8 mouse cellular contexts compared by ENCODE assay signal in the genomic region with DNA sequence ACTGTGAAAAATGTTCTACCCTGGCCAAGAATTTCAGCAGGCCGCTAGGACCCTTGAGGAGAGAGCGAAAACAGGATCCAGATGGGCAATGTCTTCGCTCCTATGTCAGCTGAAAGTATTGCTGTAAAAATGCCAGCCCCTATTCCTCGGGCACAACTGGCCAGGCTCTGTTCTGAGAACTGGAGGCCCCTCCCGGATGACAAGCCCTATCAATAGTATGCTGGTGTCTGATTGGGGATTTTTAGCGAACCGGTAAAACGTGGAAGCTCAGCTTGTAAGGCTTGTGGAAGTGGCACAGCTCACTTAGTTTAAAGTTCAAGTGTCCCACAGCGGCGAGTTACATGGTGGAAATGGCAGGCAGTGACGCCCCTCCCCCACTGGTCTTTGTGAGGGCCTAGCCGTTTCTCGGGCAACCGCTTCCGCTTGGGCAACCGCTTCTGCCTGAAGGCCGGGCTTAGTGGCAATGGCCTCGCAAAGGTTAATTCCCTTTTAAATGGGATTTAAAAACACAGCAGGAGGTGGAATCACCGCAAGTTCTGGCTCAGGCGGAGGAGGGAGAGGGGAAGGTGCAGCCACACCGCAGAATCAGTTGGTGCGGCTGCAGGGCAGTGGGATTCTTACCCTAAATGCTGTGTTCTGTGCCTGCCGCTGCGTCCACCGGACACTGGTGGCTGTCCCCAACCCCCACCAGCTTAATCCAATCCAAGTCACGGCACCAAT. TPM values are rescaled to one million over a fixed set of nuclear protein-coding genes. Genes with fewer than 3 reads are reported as not detected.
DNase-seq lines count a peak whose midpoint lies in the region; ATAC-seq lines count a peak whose summit lies in the region.

No protein-coding gene starts in this region.

- H3K36me3 ChIP-seq in intestine, embryonic 15.5 days, result no peaks in the 10 kb centered on the region
- H3K36me3 ChIP-seq in megakaryocyte, embryonic 14.5 days (replicated peaks; ENCODE audit: low read length), result no peaks in the 10 kb centered on the region

- ATAC-seq in intestine, embryonic 15.5 days, result peak; percentile 94

- H3K9ac ChIP-seq in intestine, embryonic 15.5 days, result peak overlapping the region; percentile 30; the same call in 1 of the 2 replicates

- H3K27ac ChIP-seq in intestine, embryonic 15.5 days, result no peak overlapping the region

- peak; percentile 91 for DNase-seq in adrenal gland, postnatal 10 days
- peak; percentile 96 for DNase-seq in embryo, embryonic 10.5 days (ENCODE audit: low spot score)
- peak; percentile 29 to 82 for DNase-seq in gastrocnemius, postnatal 4 days (ENCODE audit: low spot score in 2 of 2)
- DNase-seq in left cerebral cortex, postnatal 10 days (ENCODE audit: extremely low spot score in 1 of 2, low spot score in 2 of 2), result peak; percentile 78 to 92
- peak; percentile 74 for DNase-seq in right cerebral cortex, adult 18-20 months
- peak; percentile 38 for DNase-seq in urinary bladder, adult 2 months (ENCODE audit: low spot score)

- no peaks in the 10 kb centered on the region for H3K9me3 ChIP-seq in intestine, embryonic 15.5 days
- H3K9me3 ChIP-seq in megakaryocyte, embryonic 14.5 days, result peaks cover 10% of the 10 kb centered on the region; the same call in 1 of the 2 replicates

- H3K4me2 ChIP-seq in intestine, embryonic 15.5 days (replicated peaks), result peak overlapping the region; percentile 66

- intact Hi-C loops in left cerebral cortex, postnatal 10 days (cut with DNase I), result no loop called here

- H3K4me1 ChIP-seq in intestine, embryonic 15.5 days (replicated peaks), result 0 out of 2 replicates have a peak, but pooled peaks cover 2% of the 10 kb centered on the region
- peaks cover 7% of the 10 kb centered on the region for H3K4me1 ChIP-seq in megakaryocyte, embryonic 14.5 days

- H3K27me3 ChIP-seq in intestine, embryonic 15.5 days (replicated peaks), result no peaks in the 10 kb centered on the region
- no peaks in the 10 kb centered on the region for H3K27me3 ChIP-seq in megakaryocyte, embryonic 14.5 days (replicated peaks)

- H3K4me3 ChIP-seq in intestine, embryonic 15.5 days (replicated peaks), result peak overlapping the region; percentile 27
- peak overlapping the region; percentile 82 for H3K4me3 ChIP-seq in megakaryocyte, embryonic 14.5 days (replicated peaks)

- 16% methylated on average over 26 of the region's 26 CpGs for WGBS in intestine, embryonic 15.5 days

RNA-seq across cellular contexts. Expression of gene Gm6685, which starts 25.7 kb away (rescaled TPM):
- total RNA-seq in adrenal gland, postnatal 10 days (2021), result 1 to 10 TPM; 4.2 to 7.3 TPM
- total RNA-seq in gastrocnemius, postnatal 4 days (2021), result 1 to 10 TPM; 3.4 to 3.5 TPM
- 0.34 TPM in 1 of 2 replicates, not detected in the other for polyA plus RNA-seq in intestine, embryonic 15.5 days (2015; fragmentation: Nextera tagmentation; extraction: Ambion mirVana)
- 1 to 10 TPM; 2.6 to 5.6 TPM for total RNA-seq in left cerebral cortex, postnatal 10 days (2021)
- polyA plus RNA-seq in megakaryocyte, embryonic 14.5 days (2012; ENCODE audit: insufficient read depth, low replicate concordance), result 0.97 TPM in 1 of 2 replicates, not detected in the other
- 0.27 and 0.32 TPM in 2 replicates for polyA plus RNA-seq in urinary bladder, adult 2 months (2012; rRNA removed)

Comparison
In these comparisons a context has a peak if more than half of its experiments do, and no peak if none do; other contexts are left out.
1. DNase-seq: peak in every context shown above with its lines; median percentile 96 in embryo, embryonic 10.5 days; 91 in adrenal gland, postnatal 10 days; 85 in left cerebral cortex, postnatal 10 days; 74 in right cerebral cortex, adult 18-20 months; 56 in gastrocnemius, postnatal 4 days; 38 in urinary bladder, adult 2 months.